Mouse (Mus musculus) gastrocnemius, postnatal 36 days (tissue): ENCODE measurements around the gene Ccdc42. TPM values are rescaled to one million over a fixed set of nuclear protein-coding genes. Genes with fewer than 3 reads are reported as not detected.

Experiments used
- DNase-seq, 2 experiments: peaks; one replicate each; pipeline ENCODE4 v3.0.0; 2022
- intact Hi-C: fragments of 180-260 bp; cut with DNase I; formaldehyde crosslinking; loops from one replicate; pipeline ENCODE4 v1.15.1; 2025
- total RNA-seq, 2 experiments: library from RNA; stranded (reverse); gene quantifications; 2 replicates each; pipeline ENCODE4 v1.2.3; 2021

Gene Ccdc42
- total RNA-seq, 2 experiments from 2014 or later = not detected

DNA sequence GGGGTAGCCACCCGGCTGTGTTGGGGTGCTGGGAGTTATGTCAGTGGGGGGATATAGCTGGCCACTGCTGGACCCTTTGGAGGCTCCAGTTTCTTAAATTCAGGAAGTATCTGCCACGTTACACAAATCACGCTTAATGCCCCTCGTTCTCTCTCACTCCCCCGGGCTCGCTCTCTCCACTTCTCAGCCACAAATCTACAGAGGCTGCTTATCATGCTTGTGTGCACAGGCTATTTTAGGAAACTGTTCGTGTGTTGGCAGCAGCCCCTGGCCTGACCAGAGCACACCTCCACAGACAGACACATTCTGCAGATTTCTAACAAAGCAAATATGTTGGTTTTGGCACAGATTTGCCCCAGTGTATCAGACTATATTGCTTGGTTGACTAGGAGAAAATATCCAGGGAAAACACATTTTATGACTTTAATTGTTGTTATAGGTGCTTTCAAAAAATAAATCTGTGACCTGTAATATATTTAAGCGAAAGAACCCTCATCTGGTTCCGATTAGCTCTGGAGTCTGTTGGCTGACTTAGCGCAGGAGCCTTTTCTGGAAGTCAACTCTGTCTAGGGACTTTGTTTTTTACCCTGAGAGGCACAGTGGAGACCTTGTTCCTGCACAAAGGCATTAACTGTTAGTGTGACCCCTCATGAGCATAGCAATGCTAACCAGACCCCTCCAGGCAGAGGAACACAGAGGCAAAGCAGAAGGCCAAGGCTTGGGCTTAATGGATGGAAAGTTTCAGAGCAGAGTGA lies 51.2 kb downstream of the Ccdc42 start:
- DNase-seq = no peak
- intact Hi-C loops = no loop called here

DNA sequence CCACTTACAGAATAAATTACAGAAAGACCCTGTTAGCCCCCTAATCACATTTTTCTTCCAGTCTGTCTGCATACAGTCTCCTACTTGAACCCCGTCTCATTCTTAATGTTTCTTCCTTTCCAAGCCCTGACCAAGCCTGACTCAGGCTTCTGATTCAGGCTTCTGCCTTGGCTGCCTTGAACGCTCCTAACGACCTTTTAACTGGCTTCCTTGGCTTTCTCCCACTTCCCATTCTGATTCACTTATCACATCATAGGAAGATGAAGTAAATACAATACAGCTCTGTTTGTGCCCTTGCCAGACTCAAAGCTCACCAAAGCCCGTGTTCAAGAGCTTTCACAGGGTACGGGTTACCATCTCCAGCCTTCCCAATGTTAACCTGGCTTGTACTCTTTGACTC lies 54.5 kb downstream of the Ccdc42 start:
- DNase-seq = no peak
- intact Hi-C loops = no loop called here

DNA sequence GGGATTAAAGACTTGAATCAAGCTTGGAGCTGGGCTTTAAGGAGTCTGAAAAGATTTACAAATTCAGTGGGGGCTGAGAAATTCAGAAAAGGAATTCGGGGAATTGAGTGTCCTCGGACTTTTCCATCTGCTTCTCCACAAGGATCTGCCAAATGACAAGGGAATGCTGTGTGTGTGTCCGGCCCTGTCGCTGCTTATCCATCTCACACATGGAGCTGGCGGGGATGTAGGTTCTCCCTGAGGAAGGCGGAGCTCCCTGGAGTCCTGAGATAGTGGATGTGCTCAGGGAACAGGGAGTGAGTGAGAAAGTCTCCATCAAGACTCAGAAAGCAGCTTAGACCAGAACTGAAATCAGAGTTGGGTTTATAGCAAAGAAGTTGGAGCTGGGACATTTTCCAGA lies 58.0 kb downstream of the Ccdc42 start:
- intact Hi-C loops = no loop called here
- no peak for DNase-seq

Other genes with a start within 250 kb of the Ccdc42 start
- 1 to 10 TPM; 3.6 to 4.1 TPM for gene Ntn1, start 186.2 kb upstream of the Ccdc42 start, total RNA-seq
- under 1 TPM; 0.56 to 0.57 TPM for gene Pik3r5, start 154.9 kb upstream of the Ccdc42 start, total RNA-seq
- gene Pik3r6, start 84.0 kb upstream of the Ccdc42 start, total RNA-seq = 1 to 10 TPM; 1.4 to 1.9 TPM
- gene Mfsd6l, start 30.8 kb upstream of the Ccdc42 start, total RNA-seq = not detected
- gene Myh10, start 104.5 kb downstream of the Ccdc42 start, total RNA-seq = 10 to 100 TPM; 12.7 to 20.7 TPM